Mouse (Mus musculus): ENCODE data around the gene Rdh8. TPM values are rescaled to one million over a fixed set of nuclear protein-coding genes. Genes with fewer than 3 reads are reported as not detected.

Gene Rdh8
- polyA plus RNA-seq, 1 experiment from 2014 or later, result not detected

GRCm38 (mm10) chr9:20794108-20794806, 24.0 kb upstream of the Rdh8 start:
- TF ChIP-seq CTCF (IDR thresholded peaks at IDR 0.05; ENCODE audit: low read depth), result no peak
- Histone ChIP-seq H3K27ac (ENCODE audit: low read depth, low read length) (no peak overlapping the region), H3K4me3 (ENCODE audit: low read depth, low read length) (no peak overlapping the region), H3K36me3 (ENCODE audit: control insufficient read depth, insufficient read depth) (no peaks in the 10 kb centered on the region), H3K27me3 (replicated peaks; ENCODE audit: control insufficient read depth, insufficient read depth, low read length) (no peaks in the 10 kb centered on the region), H3K9me3 (ENCODE audit: control insufficient read depth) (no peaks in the 10 kb centered on the region), H3K4me1 (replicated peaks; ENCODE audit: control insufficient read depth, insufficient read depth, low read length) (no peaks in the 10 kb centered on the region), H3K9ac (ENCODE audit: low read depth, low read length) (no peak overlapping the region), H3K4me2 (replicated peaks; ENCODE audit: low read depth) (0 out of 2 replicates have a peak overlapping the region, but pooled peaks have one; percentile 9)
- WGBS, result 24% methylated on average over 7 of the region's 7 CpGs
- no peak for ATAC-seq

- Histone ChIP-seq H3K27me3 (replicated peaks; ENCODE audit: control insufficient read depth, insufficient read depth, low read length) (no peaks in the 10 kb centered on the region), H3K4me2 (replicated peaks; ENCODE audit: low read depth) (no peak overlapping the region), H3K9ac (ENCODE audit: low read depth, low read length) (no peak overlapping the region), H3K36me3 (ENCODE audit: control insufficient read depth, insufficient read depth) (no peaks in the 10 kb centered on the region), H3K9me3 (ENCODE audit: control insufficient read depth) (no peaks in the 10 kb centered on the region), H3K4me1 (replicated peaks; ENCODE audit: control insufficient read depth, insufficient read depth, low read length) (no peaks in the 10 kb centered on the region), H3K27ac (ENCODE audit: low read depth, low read length) (no peak overlapping the region), H3K4me3 (ENCODE audit: low read depth, low read length) (no peak overlapping the region)
- WGBS, result 68% methylated on average over 13 of the region's 13 CpGs
- ATAC-seq, result peak; percentile 75
- peak; percentile 94 for TF ChIP-seq CTCF (IDR thresholded peaks at IDR 0.05; ENCODE audit: low read depth)
These were observed 13.8 kb upstream of the Rdh8 start for GRCm38 (mm10) chr9:20804266-20805158.

DNA sequence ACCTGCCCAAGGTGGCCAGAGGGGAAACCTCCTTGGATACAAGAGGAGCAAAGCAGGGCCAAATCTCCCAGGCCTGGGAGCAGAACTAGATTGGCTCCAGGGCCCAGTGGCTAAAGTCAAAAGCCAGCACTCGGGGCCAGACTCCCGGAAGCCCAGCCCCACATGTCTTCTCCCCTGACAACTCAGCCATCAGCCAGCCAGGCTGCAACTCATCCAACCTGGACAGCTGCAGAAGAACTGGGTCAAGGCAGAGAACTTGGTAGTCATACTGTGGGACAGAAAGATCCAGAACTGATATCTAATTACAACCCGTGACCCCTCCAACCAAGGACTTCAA, 13.2 kb upstream of the Rdh8 start:
- no peak for TF ChIP-seq CTCF (IDR thresholded peaks at IDR 0.05; ENCODE audit: low read depth)
- no peak for ATAC-seq

GRCm38 (mm10) chr9:20805706-20806105, 12.6 kb upstream of the Rdh8 start:
- Histone ChIP-seq H3K4me3 (ENCODE audit: low read depth, low read length) (no peak overlapping the region), H3K36me3 (ENCODE audit: control insufficient read depth, insufficient read depth) (no peaks in the 10 kb centered on the region), H3K4me2 (replicated peaks; ENCODE audit: low read depth) (no peak overlapping the region), H3K4me1 (replicated peaks; ENCODE audit: control insufficient read depth, insufficient read depth, low read length) (no peaks in the 10 kb centered on the region), H3K27ac (ENCODE audit: low read depth, low read length) (no peak overlapping the region), H3K9me3 (ENCODE audit: control insufficient read depth) (no peaks in the 10 kb centered on the region), H3K27me3 (replicated peaks; ENCODE audit: control insufficient read depth, insufficient read depth, low read length) (no peaks in the 10 kb centered on the region), H3K9ac (ENCODE audit: low read depth, low read length) (no peak overlapping the region)
- 48% methylated on average over 5 of the region's 5 CpGs for WGBS
- no peak for ATAC-seq
- no peak for TF ChIP-seq CTCF (IDR thresholded peaks at IDR 0.05; ENCODE audit: low read depth)

More for the DNA sequence above, 13.2 kb upstream of the Rdh8 start:
- no peaks in the 10 kb centered on the region for H3K27me3 ChIP-seq (replicated peaks; ENCODE audit: control insufficient read depth, insufficient read depth, low read length)
- no peak overlapping the region for H3K27ac ChIP-seq (ENCODE audit: low read depth, low read length)
- no peak overlapping the region for H3K9ac ChIP-seq (ENCODE audit: low read depth, low read length)
- no peaks in the 10 kb centered on the region for H3K36me3 ChIP-seq (ENCODE audit: control insufficient read depth, insufficient read depth)
- H3K9me3 ChIP-seq (ENCODE audit: control insufficient read depth), result no peaks in the 10 kb centered on the region
- 77% methylated on average over 3 of the region's 3 CpGs for WGBS
- H3K4me3 ChIP-seq (ENCODE audit: low read depth, low read length), result no peak overlapping the region
- H3K4me1 ChIP-seq (replicated peaks; ENCODE audit: control insufficient read depth, insufficient read depth, low read length), result no peaks in the 10 kb centered on the region
- no peak overlapping the region for H3K4me2 ChIP-seq (replicated peaks; ENCODE audit: low read depth)

DNA sequence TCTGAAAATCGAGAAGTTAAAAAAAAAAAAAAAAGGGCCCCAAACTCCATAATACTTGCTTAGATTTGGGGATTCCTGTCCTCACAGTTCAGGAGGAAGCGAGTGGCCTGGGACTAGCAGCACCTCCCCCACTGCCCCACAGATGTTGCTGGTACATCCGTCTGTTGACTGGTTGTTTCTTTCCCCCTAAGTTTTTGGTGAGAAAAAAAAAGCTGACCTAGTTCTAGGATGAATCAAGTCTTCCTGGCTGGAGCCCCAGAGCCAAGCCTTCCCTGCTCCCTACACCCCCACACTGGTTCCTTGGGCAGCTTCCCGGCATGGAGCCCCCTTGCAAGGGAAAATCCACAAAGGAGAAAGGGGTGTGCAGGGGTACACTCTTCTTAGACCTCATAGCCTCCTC, 8.0 kb upstream of the Rdh8 start:
- Histone ChIP-seq H3K4me1 (replicated peaks; ENCODE audit: control insufficient read depth, insufficient read depth, low read length) (no peaks in the 10 kb centered on the region), H3K36me3 (ENCODE audit: control insufficient read depth, insufficient read depth) (no peaks in the 10 kb centered on the region), H3K9me3 (ENCODE audit: control insufficient read depth) (no peaks in the 10 kb centered on the region), H3K27me3 (replicated peaks; ENCODE audit: control insufficient read depth, insufficient read depth, low read length) (0 out of 2 replicates have a peak, but pooled peaks cover 3% of the 10 kb centered on the region), H3K27ac (ENCODE audit: low read depth, low read length) (no peak overlapping the region), H3K4me3 (ENCODE audit: low read depth, low read length) (no peak overlapping the region), H3K4me2 (replicated peaks; ENCODE audit: low read depth) (no peak overlapping the region), H3K9ac (ENCODE audit: low read depth, low read length) (no peak overlapping the region)
- TF ChIP-seq CTCF (IDR thresholded peaks at IDR 0.05; ENCODE audit: low read depth), result no peak
- WGBS, result 36% methylated on average over 4 of the region's 4 CpGs
- no peak for ATAC-seq

DNA sequence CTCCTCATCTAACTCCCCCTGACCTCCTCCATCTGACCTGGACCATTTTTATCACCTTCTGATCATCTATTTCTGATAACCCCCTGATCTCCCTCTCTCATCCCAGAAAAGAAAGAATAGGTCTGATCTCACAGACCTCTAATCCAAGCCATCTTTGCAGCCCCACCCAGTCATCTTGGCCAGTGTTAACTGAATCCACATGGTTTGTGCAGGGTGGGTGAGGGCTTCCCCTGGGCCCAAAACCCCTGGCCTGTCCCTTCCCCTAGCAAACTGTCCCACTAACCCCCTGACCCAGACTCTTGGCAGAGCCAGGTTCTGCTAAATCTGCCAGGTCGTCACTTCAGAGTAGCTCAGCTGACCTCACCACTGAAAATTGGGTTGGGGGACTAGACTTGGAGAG, 7.5 kb upstream of the Rdh8 start:
- H3K27ac ChIP-seq (ENCODE audit: low read depth, low read length), result no peak overlapping the region
- no peak overlapping the region for H3K4me3 ChIP-seq (ENCODE audit: low read depth, low read length)
- WGBS, result 48% methylated on average over 1 of the region's 1 CpGs
- H3K9ac ChIP-seq (ENCODE audit: low read depth, low read length), result no peak overlapping the region
- H3K36me3 ChIP-seq (ENCODE audit: control insufficient read depth, insufficient read depth), result no peaks in the 10 kb centered on the region
- H3K9me3 ChIP-seq (ENCODE audit: control insufficient read depth), result no peaks in the 10 kb centered on the region
- ATAC-seq, result no peak
- 0 out of 2 replicates have a peak, but pooled peaks cover 3% of the 10 kb centered on the region for H3K27me3 ChIP-seq (replicated peaks; ENCODE audit: control insufficient read depth, insufficient read depth, low read length)
- TF ChIP-seq CTCF (IDR thresholded peaks at IDR 0.05; ENCODE audit: low read depth), result no peak
- H3K4me2 ChIP-seq (replicated peaks; ENCODE audit: low read depth), result no peak overlapping the region
- no peaks in the 10 kb centered on the region for H3K4me1 ChIP-seq (replicated peaks; ENCODE audit: control insufficient read depth, insufficient read depth, low read length)
